Mouse (Mus musculus) neural tube, embryonic 15.5 days (tissue): ENCODE results near the gene Il9r. TPM values are rescaled to one million over a fixed set of nuclear protein-coding genes. Genes with fewer than 3 reads are reported as not detected.

ENCODE experiments used
- ATAC-seq: fragments of 200-750 bp; cut with Nextera tagmentation; 2 replicates; pipeline ENCODE4 v1.8.0; 2017; ENCODE audit warnings: mild to moderate bottlenecking, moderate TSS enrichment, moderate library complexity; ENCODE audit not compliant: low FRiP score
- H3K27ac ChIP-seq: fragments of 300-500 bp; sonication (generic); replicated peaks from 2 replicates; pipeline ENCODE4 v1.5.1; 2015; ENCODE audit warnings: mild to moderate bottlenecking, inconsistent platforms
- H3K27me3 ChIP-seq: fragments of 300-500 bp; sonication (generic); replicated peaks from 2 replicates; pipeline ENCODE4 v1.6.1; 2015; ENCODE audit warnings: inconsistent platforms
- H3K36me3 ChIP-seq: fragments of 300-500 bp; sonication (generic); 2 replicates; pipeline ENCODE4 v1.6.1; 2015; ENCODE audit warnings: inconsistent platforms
- H3K4me1 ChIP-seq: fragments of 300-500 bp; sonication (generic); 2 replicates; pipeline ENCODE4 v1.6.1; 2015; ENCODE audit warnings: inconsistent platforms
- H3K4me2 ChIP-seq: fragments of 300-500 bp; sonication (generic); 2 replicates; pipeline ENCODE4 v1.6.1; 2015; ENCODE audit warnings: inconsistent platforms, mild to moderate bottlenecking, moderate library complexity
- H3K4me3 ChIP-seq: fragments of 300-500 bp; sonication (generic); replicated peaks from 2 replicates; pipeline ENCODE4 v1.5.1; 2015; ENCODE audit warnings: mild to moderate bottlenecking, inconsistent platforms
- H3K9ac ChIP-seq: fragments of 300-500 bp; sonication (generic); replicated peaks from 2 replicates; pipeline ENCODE4 v1.6.1; 2015; ENCODE audit warnings: mild to moderate bottlenecking, inconsistent platforms
- H3K9me3 ChIP-seq: fragments of 300-500 bp; sonication (generic); replicated peaks from 2 replicates; pipeline ENCODE4 v1.6.1; 2016; ENCODE audit warnings: inconsistent platforms
- WGBS: fragments of 180-500 bp; shearing (Covaris S2); methylation state at CpG from one replicate; pipeline ENCODE4 v1.1.7; 2015; ENCODE audit warnings: mixed read lengths; 5-methylcytosine and 5-hydroxymethylcytosine counted together
- polyA plus RNA-seq: library from polyadenylated mRNA; unstranded; fragments of >200 nt; fragmentation: Nextera tagmentation; extraction: Ambion mirVana; gene quantifications from 2 replicates; pipeline ENCODE4 v1.2.1, GENCODE M21; 2015

Gene Il9r
- polyA plus RNA-seq, 1 experiment from 2014 or later, result not detected

DNA sequence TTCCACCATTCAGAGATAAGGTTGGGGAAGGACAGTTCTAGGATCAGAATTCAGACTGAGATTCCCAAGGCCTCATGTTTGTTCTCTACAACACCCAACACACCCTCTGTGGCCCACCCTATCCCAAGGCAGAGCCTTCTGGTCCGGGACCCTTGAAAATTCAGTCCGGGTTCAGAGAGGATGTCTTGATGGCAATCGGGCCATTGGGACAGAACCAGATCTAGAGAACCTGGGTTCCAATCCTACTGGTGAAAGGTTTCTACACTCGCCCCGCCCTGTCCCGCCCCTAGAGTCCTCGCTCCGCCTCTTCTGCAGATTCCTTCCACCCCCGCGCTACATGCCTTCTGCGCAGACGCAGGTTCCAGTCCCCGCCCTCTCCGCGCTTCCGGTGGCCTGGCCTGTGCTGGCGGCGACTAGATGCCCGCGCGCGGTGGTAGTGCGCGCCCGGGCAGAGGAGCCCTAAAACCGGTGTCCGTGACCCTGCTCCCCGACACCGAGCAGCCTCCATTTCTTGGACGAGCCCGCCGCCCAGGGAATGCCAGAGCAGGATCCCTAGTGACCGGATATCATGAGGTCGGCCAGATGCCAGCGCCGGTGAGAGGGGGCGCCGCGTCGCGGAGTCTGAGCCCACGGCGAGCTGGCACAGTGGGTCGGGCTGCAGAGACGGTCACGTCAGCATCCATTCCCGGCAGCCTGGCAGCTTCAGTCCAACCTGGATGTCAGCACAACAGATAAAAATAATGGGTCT lies 26.2 kb upstream of the Il9r start, which contains the start of gene Mpg:
Gene Mpg, plus strand, starts transcription at position 382 of the 748 bp plus-strand sequence.
- H3K27me3 ChIP-seq, result peaks cover 18% of the 10 kb centered on the region; the same call in 1 of the 2 replicates
- H3K9ac ChIP-seq, result peak within 1 kb of the TSS; percentile 89
- H3K9me3 ChIP-seq, result no peaks in the 10 kb centered on the region
- WGBS, result 4% methylated on average over 47 of the region's 47 CpGs
- peak within 1 kb of the TSS; percentile 88 for H3K27ac ChIP-seq
- peaks cover 65% of the 10 kb centered on the region for H3K4me1 ChIP-seq
- peak within 1 kb of the TSS; percentile 74 for H3K4me2 ChIP-seq
- ATAC-seq, result peak; percentile 90
- H3K4me3 ChIP-seq, result peak within 1 kb of the TSS; percentile 70
- peaks cover 20% of the 10 kb centered on the region for H3K36me3 ChIP-seq

DNA sequence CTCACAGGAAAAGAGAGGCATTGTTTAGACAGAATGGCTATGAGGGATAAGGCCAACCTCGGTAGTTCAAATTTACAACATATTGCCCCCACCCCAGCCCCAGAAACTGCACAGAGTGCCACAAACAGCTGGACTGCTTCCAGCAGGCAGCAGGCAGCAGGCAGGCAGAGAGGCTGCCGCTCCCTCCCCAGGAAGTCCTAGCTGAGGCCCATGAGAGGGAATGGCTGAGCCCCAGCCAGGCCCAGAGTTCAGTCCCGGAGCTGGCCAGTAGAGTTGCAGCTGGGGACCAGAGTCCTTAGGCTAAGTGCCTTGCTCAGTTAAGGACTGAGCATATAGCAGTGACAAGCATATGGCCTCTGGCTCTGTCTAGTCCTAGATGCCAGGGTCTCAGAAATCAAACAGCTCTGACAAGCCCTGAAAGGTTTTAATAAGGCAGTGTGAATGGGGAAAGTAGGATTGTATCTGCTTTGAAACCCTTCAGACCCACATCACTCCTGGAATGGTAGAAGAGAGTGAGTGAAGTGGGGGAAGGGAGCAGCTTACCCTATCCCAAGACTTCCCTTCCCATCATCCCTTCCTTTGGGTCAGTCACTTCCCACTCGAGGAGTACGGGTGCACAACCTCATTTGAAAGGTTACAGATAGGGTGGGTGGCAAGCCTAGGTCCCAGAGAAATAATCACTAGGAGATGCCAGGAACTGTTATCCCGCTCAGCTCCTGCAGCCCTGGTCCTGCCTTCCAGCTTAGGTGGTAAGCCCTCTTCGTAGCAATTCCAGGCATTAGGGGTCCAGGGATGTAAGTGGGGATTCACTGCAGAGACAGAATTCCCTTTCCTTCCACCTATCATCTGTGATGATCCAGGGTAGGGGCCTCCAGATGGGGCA lies 25.4 kb upstream of the Il9r start:
- peaks cover 12% of the 10 kb centered on the region; the same call in 1 of the 2 replicates for H3K36me3 ChIP-seq
- H3K27me3 ChIP-seq, result peaks cover 24% of the 10 kb centered on the region; the same call in 1 of the 2 replicates
- H3K4me3 ChIP-seq, result 0 out of 2 replicates have a peak overlapping the region, but pooled peaks have one; percentile 70
- peak overlapping the region; percentile 88 for H3K27ac ChIP-seq
- no peak for ATAC-seq
- peaks cover 73% of the 10 kb centered on the region for H3K4me1 ChIP-seq
- H3K9me3 ChIP-seq, result no peaks in the 10 kb centered on the region
- H3K4me2 ChIP-seq, result peak overlapping the region; percentile 74
- H3K9ac ChIP-seq, result no peak overlapping the region
- 56% methylated on average over 7 of the region's 7 CpGs for whole genome bisulfite sequencing

DNA sequence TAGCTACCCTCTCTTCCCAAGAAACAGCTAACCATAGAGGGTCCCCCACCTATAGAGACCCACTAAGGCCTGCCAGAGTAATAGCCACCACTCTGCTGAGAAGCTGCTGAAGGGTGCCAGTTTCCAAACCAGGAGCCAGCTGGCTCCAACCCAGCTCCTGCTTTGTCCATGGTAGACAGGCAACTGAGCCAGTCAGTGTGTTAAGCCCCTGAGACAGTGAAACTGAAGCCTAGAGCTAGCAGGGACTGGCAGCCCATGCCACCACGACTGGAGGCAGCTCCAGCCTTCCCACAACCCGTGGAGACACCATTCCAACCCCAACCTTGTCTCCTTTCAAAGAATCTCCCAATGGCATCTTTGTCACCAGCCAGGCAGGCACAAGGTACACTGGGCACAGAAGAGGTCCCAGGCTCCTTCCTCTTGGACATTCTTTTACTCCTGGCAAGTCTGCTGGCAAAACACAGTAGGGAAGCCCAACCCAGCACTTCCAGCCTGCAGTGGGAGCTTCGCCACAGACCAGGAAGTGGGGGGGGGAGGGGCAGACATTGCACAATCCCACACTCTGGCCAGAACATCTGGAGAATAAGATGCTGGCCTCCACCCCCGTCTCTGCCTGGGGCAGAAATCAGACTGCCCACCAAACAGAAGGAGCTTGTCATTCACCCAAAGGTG lies 24.5 kb upstream of the Il9r start:
- 31% methylated on average over 4 of the region's 4 CpGs for WGBS
- Histone ChIP-seq H3K27ac (peak overlapping the region; percentile 88), H3K9me3 (no peaks in the 10 kb centered on the region), H3K4me3 (no peak overlapping the region), H3K9ac (no peak overlapping the region), H3K4me2 (no peak overlapping the region), H3K4me1 (peaks cover 81% of the 10 kb centered on the region), H3K27me3 (peaks cover 24% of the 10 kb centered on the region; the same call in 1 of the 2 replicates), H3K36me3 (peaks cover 9% of the 10 kb centered on the region; the same call in 1 of the 2 replicates)
- ATAC-seq, result no peak

DNA sequence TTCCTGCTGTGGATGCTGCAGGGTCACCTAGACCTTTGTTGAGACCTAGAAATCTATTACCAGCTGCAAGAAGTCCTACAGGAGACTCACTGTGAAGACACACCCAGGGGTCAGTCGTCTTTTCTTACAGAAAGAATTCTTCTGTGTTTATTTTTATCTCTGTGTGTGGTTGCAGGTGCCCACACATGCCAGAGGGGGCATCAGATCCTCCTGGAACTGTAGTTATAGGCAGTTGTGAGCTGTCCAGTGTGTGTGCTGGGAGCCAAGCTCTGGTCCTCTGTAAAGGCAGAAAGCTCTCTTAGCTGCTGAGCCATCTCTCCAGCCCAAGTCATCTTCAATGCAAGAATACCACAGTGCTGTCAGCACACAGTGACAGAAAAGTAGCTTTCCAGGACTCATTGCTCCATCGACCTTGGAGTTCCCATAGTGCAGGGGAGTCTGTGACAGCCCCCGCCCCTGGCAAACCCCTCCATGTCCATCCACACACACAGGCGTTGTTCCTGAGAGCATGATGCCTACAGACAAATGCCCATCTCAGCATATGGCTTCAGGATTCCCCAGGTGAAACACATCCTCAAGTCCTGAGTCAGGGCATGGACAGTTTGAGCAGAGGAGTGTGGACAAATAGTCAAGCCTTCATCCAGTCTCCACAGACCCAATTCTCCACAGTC lies 23.4 kb upstream of the Il9r start:
- H3K36me3 ChIP-seq, result 0 out of 2 replicates have a peak, but pooled peaks cover 4% of the 10 kb centered on the region
- no peak overlapping the region for H3K4me2 ChIP-seq
- H3K9ac ChIP-seq, result no peak overlapping the region
- no peak overlapping the region for H3K4me3 ChIP-seq
- peaks cover 24% of the 10 kb centered on the region; the same call in 1 of the 2 replicates for H3K27me3 ChIP-seq
- WGBS, result 65% methylated on average over 4 of the region's 4 CpGs
- no peak for ATAC-seq
- H3K27ac ChIP-seq, result no peak overlapping the region
- H3K4me1 ChIP-seq, result peaks cover 84% of the 10 kb centered on the region
- no peaks in the 10 kb centered on the region for H3K9me3 ChIP-seq

DNA sequence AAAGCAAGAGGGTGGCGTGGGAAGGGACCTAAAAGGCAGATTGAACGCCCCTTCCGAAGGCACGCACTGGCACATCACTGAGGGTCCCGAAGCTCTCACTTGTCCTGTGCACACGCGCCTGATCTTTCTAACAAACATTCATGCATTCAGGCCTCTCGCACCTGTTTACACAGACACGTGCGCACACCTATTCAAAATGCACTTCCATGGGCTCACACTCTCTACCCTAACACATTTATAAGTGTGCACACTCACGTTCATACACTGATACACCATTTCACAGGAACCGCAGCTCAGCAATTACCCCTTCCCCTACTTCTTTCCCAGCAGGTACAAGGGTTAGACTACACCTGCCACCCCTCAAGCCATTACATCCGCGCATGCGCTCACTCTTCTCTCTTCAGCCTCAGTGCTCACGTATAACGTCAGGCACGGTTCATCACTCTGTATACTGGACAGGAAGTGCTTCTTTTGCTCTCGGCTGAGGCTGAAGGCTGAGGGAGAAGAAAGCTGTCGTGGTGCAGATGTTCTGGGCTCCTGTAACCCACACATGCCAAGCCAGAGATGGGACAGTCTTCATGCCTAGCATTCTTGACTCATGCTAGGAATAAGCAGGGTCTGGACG lies 22.6 kb upstream of the Il9r start:
- H3K4me3 ChIP-seq, result peak overlapping the region; percentile 62
- H3K9me3 ChIP-seq, result no peaks in the 10 kb centered on the region
- H3K27ac ChIP-seq, result peak overlapping the region; percentile 81; the same call in 1 of the 2 replicates
- H3K36me3 ChIP-seq, result no peaks in the 10 kb centered on the region
- H3K4me1 ChIP-seq, result peaks cover 83% of the 10 kb centered on the region
- H3K27me3 ChIP-seq, result peaks cover 24% of the 10 kb centered on the region; the same call in 1 of the 2 replicates
- peak overlapping the region; percentile 69 for H3K9ac ChIP-seq
- peak overlapping the region; percentile 98 for H3K4me2 ChIP-seq
- WGBS, result 8% methylated on average over 21 of the region's 21 CpGs
- no peak for ATAC-seq

DNA sequence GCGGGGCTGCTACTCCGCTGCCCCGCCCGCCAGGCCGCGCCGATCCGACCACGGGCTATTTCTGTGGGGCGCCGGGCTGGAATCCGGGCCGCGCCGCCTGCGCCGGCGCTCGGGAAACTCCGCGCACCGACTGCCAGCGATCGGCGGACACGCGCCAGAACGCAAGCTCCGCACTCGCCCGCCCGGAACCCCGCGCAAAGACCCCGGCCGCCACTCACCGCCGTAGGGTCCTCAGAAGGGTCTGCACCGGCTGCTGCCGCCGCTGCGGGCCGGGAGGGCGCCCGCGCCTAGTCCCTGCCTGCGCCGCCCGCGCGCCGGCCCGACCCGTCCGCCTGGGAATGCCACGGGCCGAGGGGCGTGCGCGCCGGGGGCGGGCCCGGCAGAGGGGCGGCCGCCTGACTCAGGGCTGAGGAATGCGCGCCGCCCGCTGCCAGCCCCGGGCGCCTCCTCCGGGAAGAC lies 21.9 kb upstream of the Il9r start, which contains the start of gene Rhbdf1:
Gene Rhbdf1, minus strand, starts transcription at position 350 of the 459 bp plus-strand sequence.
- Histone ChIP-seq H3K27me3 (peaks cover 24% of the 10 kb centered on the region; the same call in 1 of the 2 replicates), H3K9me3 (no peaks in the 10 kb centered on the region), H3K4me3 (peak within 1 kb of the TSS; percentile 62), H3K27ac (peak within 1 kb of the TSS; percentile 81), H3K36me3 (no peaks in the 10 kb centered on the region), H3K4me2 (peak within 1 kb of the TSS; percentile 98), H3K9ac (peak within 1 kb of the TSS; percentile 69), H3K4me1 (peaks cover 80% of the 10 kb centered on the region)
- ATAC-seq, result peak; percentile 5; the same call in 1 of the 2 replicates
- under 1% methylated on average over 42 of the region's 72 CpGs for WGBS

DNA sequence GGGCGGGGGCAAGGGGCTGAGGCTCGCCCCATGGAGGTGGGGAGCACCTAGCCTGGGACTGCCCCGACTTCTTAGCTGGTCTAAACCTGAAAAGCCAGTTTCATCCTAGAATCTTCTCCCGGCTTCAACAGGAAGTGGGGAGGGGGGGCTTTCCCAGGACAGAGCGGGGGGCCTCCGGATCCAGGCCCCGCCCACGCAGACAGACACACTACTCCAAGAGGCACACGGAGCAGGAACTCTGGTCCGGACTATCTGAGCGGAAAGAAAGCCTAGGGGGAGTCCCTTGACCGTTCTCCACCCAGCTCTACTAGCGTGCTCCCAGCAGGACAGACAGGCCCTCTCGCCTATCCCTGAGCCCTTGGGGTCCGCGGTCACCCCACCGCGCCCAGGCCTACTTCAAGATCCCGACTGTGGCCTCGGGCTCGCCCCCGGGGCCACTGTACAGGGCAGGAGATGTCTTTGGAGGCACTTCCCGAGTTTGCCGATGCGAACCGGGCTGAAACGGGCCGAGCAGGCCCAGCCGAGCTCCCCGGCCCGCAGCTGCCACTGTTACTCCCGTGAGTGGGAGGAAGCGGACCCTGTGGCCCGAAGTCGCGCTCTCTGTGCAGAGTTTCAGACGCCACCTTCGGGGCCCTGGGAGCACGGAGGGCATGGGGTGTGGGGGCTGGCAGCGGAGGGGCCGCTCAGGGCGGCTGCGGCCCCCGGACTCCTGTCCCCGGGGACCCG lies 21.3 kb upstream of the Il9r start:
- Histone ChIP-seq H3K4me1 (peaks cover 75% of the 10 kb centered on the region), H3K4me3 (peak overlapping the region; percentile 62), H3K36me3 (no peaks in the 10 kb centered on the region), H3K27me3 (peaks cover 24% of the 10 kb centered on the region; the same call in 1 of the 2 replicates), H3K27ac (peak overlapping the region; percentile 81), H3K9me3 (no peaks in the 10 kb centered on the region), H3K4me2 (peak overlapping the region; percentile 98), H3K9ac (peak overlapping the region; percentile 69)
- ATAC-seq, result 0 out of 2 replicates have a peak, but pooled peaks have one; percentile 14
- WGBS, result 1% methylated on average over 40 of the region's 46 CpGs

DNA sequence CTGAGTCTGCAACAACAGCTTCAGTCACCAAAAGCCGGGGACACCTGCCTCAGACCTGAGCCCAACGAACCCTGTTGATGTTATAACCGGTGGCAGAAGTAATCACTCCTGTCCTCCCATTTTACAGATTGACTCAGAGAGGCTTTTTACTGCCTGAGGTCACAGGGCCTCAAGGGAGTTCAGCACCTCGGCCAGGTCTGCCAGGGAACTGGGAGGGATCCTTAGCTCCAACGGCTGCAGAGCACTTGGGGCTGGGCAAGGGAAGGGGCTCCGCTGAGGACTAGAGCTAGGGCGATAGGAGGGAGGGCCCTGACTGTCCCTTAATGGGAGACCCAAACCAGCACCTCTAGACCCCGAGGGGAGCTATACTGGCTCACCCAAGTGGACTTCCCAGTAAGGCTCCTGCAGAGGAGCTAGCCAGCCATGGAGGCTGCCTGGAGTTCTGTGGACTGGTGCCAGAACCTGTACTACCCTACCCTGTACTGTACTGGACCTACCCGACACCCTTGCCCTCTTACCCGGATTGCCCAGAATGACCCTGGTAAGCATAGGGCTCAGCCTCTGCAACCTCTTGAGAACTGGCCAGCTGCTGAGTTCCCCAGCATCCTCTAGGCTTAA lies 20.6 kb upstream of the Il9r start:
- H3K9ac ChIP-seq, result peak overlapping the region; percentile 69
- peaks cover 24% of the 10 kb centered on the region; the same call in 1 of the 2 replicates for H3K27me3 ChIP-seq
- H3K9me3 ChIP-seq, result no peaks in the 10 kb centered on the region
- H3K4me2 ChIP-seq, result peak overlapping the region; percentile 98
- H3K36me3 ChIP-seq, result no peaks in the 10 kb centered on the region
- H3K4me3 ChIP-seq, result peak overlapping the region; percentile 62
- 0 out of 2 replicates have a peak, but pooled peaks have one; percentile 3 for ATAC-seq
- WGBS, result 40% methylated on average over 10 of the region's 10 CpGs
- peaks cover 69% of the 10 kb centered on the region for H3K4me1 ChIP-seq
- H3K27ac ChIP-seq, result peak overlapping the region; percentile 81; the same call in 1 of the 2 replicates

DNA sequence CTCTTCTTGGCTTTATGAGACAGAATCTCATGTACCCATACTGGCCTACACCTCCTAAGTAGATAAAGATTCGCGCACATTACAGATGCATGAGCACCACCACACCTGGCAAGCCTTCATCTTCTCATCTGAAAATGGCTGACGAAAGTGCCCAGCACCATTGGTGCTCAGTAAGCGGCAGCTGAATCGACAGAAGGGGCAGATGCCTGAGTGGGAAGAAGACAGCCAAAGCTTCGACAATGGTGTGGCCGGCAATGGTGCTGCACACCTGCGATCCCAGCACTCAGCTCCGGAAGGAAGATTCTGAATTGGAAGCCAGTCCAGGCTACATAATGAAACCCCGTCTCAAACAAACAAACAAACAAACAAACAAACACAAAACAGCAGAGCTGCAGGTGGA lies 19.2 kb upstream of the Il9r start:
- no peaks in the 10 kb centered on the region for H3K9me3 ChIP-seq
- no peak overlapping the region for H3K4me2 ChIP-seq
- peaks cover 55% of the 10 kb centered on the region for H3K4me1 ChIP-seq
- 90% methylated on average over 10 of the region's 10 CpGs for WGBS
- ATAC-seq, result no peak
- H3K4me3 ChIP-seq, result no peak overlapping the region
- H3K36me3 ChIP-seq, result no peaks in the 10 kb centered on the region
- H3K9ac ChIP-seq, result no peak overlapping the region
- H3K27ac ChIP-seq, result no peak overlapping the region
- H3K27me3 ChIP-seq, result peaks cover 24% of the 10 kb centered on the region; the same call in 1 of the 2 replicates
